Mouse (Mus musculus): ENCODE measurements around the gene Cyp2s1.

Cyp2s1 gene

DNA sequence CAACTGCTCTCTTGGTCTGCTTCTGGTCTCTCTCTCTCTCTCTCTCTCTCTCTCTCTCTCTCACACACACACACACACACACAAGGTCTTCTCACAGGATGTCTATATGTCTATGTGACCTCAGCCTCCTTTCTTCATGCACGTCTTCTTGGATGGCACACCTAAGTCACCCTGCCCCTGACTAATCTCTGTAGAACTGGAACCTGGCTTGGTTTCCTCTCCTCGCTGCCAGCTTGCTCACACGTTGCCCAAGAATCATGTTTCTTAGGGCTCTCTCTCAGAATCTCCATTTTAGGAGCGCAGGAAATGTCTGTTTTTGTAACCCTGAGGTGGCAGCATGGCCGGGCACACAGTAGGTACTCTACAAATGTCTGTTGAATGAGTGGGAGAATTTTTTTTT, 36.7 kb downstream of the Cyp2s1 start:
- DNase-seq = no peak

DNA sequence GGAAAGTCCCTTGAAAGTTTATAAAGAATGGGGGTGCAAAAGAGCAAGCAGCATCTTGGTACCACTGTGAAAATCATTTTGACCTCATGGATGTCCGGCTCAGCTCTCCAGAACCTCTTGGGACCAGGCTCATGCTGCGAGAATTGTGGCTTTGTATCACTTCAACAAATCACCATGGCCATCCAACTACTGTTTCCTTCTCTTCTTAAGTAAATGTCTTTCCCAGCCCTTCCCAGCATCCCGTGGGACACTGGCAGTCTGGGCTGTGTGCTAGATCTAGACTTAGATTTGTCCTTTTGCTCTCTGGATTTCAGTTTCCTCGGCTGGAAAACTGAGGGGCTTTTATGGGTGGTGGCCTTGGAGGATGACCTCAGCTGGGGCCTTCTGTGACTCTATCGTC, 48.5 kb downstream of the Cyp2s1 start:
- DNase-seq = no peak

DNA sequence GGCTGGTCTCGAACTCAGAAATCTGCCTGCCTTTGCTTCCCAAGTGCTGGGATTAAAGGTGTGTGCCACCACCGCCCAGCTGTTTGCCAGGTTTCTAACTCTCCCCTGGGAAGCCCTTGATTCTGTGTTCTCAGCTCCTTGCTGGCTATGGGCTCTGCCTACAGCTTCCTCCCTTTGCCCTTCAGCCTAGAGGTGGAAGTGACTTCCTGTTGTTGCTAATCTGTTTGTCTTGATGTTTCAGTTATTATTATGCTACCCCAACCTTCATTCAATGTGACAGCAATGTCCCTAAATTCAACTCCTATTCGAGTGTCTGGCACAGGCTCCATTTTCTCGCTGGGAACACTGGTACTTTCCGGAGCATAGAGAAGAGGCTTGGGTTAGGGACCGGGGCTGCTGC, 50.6 kb downstream of the Cyp2s1 start:
- DNase-seq = no peak

DNA sequence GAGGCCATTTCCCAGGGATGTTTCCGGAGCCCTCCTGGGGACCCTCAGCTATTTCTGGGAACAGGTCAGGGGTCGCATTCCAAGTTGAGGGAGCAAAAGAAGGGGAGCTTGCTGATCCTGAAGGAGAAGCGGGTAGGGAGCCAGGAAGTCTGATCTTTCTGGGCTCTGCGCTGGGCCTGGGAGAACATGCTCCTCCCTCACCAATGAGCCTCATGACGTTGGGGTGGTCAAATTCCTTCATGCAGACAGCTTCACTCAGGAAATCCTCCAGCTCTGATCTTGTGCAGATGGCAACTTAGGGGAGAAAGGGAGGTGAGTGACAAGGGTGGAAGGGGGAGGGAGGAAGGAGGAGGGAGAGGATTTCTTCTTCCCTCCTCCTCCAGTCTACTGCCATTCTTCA, 52.5 kb downstream of the Cyp2s1 start:
- no peak for DNase-seq

DNA sequence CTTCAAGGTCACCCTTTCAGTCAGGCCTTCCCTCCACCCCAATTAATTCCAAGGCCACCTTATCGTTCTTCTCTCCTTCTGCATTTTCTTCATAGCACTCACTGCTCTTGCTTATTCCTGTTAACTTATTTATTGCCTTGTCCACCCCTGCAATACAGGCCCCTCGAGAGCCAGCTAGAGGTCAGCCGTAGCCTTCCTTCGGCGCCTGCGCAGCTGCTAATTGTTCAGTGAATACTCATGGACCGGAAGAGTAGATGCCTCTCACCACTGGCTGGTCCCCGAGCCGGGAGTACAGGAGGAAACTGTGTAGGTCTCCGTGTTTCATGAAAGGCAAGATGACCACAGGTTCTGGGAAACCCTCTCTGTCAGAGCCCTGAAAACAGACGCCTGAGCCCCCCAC, 53.0 kb downstream of the Cyp2s1 start:
- no peak for DNase-seq

DNA sequence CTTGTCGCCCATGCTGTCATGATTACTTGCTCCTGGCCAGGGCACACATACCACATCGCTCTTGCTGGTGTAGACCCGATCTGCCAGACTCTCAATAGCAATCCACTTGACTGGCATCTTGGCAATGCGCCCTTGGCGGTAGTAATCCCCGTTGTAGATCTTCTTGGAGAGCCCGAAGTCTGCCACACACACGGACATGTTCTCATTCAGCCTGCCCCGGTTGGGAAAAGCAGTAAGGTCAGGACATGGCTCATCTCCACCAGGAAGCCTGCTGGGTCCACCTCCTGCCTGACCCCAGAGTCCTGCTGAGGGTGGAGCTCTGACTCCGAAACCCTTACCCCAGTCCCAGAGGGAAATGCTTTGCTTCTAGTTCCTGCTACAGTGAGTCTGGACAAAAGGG, 55.4 kb downstream of the Cyp2s1 start:
- no peak for DNase-seq

DNA sequence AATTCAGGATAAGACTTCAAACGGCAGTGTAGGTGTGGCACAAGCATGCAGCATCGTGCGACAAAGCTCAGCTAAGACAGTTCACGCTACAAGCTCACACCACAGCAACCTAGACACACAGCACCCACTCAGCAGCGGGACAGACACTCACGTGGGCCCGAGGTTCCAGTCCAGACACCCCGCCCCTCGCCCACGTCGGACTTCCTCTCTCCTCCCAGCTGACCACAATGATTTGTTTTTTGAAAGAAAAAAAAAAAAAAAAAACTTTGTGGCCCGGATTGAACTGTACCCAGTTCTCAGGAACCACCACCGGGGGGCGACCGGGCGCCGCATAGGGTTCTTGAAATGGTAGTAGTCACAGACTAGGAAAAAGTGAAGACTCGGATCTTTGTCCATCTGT, 60.7 kb downstream of the Cyp2s1 start:
- DNase-seq = peak; percentile 79

DNA sequence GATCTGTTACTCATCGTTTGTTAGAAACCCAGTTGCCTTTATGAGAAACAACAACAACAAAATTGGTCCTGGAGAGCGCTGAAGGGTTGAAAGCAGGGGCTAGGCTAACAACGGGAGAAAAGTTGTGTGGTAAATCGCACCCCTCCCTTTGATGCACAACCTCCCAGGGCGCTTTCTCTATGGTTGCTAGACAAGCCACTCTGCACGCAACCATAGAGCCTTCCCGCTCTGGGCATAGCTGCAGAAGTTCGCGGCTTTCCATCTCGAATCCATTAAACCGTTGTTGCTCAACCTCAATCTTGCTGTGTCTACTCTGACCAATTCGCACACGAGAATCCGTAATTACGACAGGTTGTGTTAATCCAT, 61.3 kb downstream of the Cyp2s1 start:
- no peak for DNase-seq

DNA sequence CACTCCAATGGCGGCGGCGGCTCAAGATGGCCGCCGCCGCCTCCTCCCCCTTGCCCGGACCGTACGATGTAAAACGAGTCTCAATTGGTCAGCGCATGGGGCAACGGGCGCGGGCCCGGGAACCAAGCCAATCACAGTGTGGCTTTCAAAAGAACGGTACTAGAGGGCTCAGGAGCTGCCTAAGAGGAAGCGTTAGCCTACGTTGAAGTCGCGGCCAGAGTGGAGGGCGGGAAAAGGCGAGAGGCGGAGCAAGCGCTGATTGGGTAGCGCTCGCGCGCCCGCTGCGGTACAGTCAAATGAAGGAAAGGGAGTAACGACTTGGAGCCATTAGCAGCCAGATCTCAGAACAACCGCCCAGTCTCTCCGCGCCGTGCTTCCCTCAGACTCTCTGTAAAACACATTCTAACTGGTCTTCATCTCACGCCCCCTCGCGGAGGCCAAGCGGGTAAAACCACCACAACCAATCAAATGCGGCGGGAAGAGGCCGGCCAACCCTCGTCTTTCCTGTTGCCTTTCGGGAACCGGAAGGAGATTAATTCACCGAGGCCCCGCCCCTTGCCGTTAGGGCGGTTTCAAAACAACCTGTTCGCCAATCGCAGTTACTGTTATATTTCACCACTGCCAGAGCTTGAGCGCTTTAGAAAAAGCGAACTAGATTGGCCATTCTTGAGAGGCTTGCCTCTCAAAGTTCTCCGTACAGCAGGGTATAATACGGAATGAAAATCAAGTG, 61.8 kb downstream of the Cyp2s1 start, which contains the start of gene Hnrnpul1:
Gene Hnrnpul1, minus strand, starts transcription at position 20 of the 730 bp plus-strand sequence.
- peak; percentile 99 for DNase-seq

DNA sequence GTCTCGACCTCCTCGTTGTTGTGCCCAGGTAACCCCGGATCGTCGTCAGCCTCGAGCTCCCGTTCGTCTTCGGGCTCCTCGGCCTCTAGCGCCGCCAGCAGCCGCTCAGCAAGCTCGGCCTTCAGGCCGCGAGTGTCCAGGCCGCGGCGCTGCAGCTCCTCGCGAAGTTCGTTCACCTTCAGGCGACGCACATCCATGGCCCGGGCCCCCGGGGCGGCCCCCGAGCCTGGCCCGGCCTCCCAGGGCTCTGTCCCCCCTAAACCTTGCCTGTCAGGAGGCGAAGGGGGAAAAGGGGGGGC, 62.3 kb downstream of the Cyp2s1 start:
- no peak for DNase-seq

DNA sequence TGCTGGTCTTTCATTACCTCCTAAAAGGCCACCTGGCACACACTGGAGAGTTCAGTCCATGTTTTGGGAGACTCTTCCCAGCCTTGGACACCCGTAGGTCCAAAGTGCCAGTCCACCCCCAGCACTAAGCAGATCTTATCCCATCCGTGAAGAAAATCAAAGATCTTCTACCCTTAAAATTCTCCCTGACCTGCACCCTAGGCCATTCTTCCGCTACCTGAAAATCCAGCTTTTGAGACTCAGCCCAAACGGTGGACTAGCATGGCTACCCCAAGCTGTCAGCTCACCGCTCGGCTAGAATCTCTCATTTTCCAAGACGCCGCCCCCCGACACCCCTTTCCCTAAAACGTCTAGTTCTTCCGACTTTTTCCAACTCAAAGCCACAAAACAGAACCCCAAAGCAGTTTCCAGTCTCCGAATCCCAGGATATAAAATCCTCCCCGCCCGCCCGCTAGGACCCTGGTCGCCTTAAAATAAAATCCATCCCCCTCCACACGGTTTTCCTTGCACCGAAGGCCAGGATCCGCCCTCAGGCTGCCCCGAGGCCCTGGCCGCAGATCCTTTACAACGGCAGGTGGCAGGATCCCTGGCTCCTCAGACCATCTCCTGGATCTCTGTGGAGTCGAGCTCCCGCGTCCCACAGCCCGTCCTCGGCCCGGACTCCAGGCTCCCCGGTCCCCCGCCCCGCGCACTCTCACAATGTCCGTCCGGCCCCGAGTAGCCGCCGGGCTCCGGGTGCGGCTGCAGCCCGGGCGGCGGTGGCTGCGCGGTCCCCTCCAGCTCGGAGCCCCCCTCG, 62.9 kb downstream of the Cyp2s1 start:
- peak; percentile 15 for DNase-seq

DNA sequence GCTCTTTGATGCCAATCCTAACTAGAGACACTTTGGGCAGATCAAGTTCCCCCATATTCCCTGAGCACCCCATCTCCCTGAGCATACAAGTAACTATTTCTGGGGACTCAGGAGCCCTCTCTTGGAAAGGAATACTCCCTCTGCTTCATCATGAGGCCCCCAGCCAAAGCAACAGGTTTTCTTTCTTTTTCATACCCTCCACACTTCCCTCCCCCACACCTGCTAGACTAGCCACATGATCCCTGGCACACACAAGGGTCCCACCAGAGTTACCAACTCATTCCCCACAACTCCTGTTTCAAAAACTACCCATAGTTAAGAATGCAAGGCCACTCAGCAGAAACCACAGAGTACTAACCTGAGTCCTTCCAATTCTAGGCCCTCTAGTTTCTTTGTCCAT, 63.6 kb downstream of the Cyp2s1 start:
- DNase-seq = no peak

All from right cerebral cortex, postnatal 25 days (tissue).